Mouse (Mus musculus) liver, adult 2 months (tissue): ENCODE results near the gene Dcun1d4. TPM values are rescaled to one million over a fixed set of nuclear protein-coding genes. Genes with fewer than 3 reads are reported as not detected.

ENCODE experiments used
- DNase-seq: peaks from one replicate; pipeline ENCODE4 v3.0.0-alpha.2; 2011; ENCODE audit warnings: low read depth, low spot score; ENCODE audit errors: extremely low read depth
- H3K27ac ChIP-seq: fragments of 200-500 bp; replicated peaks from 2 replicates; pipeline ENCODE4 v1.5.1; 2012; ENCODE audit warnings: low read depth, mild to moderate bottlenecking, control low read depth, inconsistent platforms, low read length; ENCODE audit not compliant: insufficient read depth
- H3K27me3 ChIP-seq: fragments of 200-500 bp; 2 replicates; pipeline ENCODE4 v1.6.1; 2012; ENCODE audit warnings: mild to moderate bottlenecking, moderate library complexity, low read length, inconsistent platforms; ENCODE audit not compliant: control insufficient read depth, insufficient read depth
- H3K36me3 ChIP-seq: fragments of 200-500 bp; 2 replicates; pipeline ENCODE4 v1.6.1; 2012; ENCODE audit warnings: low read length, inconsistent platforms; ENCODE audit not compliant: control insufficient read depth, insufficient read depth
- H3K4me1 ChIP-seq: fragments of 200-500 bp; 2 replicates; pipeline ENCODE4 v1.6.1; 2011; ENCODE audit warnings: low read length; ENCODE audit not compliant: control insufficient read depth, insufficient read depth
- H3K4me3 ChIP-seq: fragments of 200-500 bp; 2 replicates; pipeline ENCODE4 v1.5.1; 2011; ENCODE audit warnings: low read depth, mild to moderate bottlenecking, control low read depth, low read length, moderate library complexity; ENCODE audit not compliant: insufficient read depth
- H3K79me2 ChIP-seq: fragments of 200-500 bp; 2 replicates; pipeline ENCODE4 v1.6.1; 2012; ENCODE audit warnings: inconsistent platforms, mild to moderate bottlenecking, low read length, moderate library complexity; ENCODE audit not compliant: control insufficient read depth, insufficient read depth
- H3K9ac ChIP-seq: fragments of 200-500 bp; 2 replicates; pipeline ENCODE4 v1.6.1; 2012; ENCODE audit warnings: low read depth, mild to moderate bottlenecking, control low read depth, inconsistent platforms, low read length
- CTCF ChIP-seq: fragments of 200-500 bp; IDR thresholded peaks from 2 replicates; pipeline ENCODE4 v1.5.1; 2011; ENCODE audit warnings: low read depth, low read length, control low read depth
- POLR2A ChIP-seq: fragments of 200-500 bp; IDR thresholded peaks from 2 replicates; pipeline ENCODE4 v1.6.1; 2011; ENCODE audit warnings: low read length, control low read depth; ENCODE audit not compliant: insufficient read depth; ENCODE audit errors: extremely low read depth
- WGBS: fragments of 180-500 bp; shearing (Covaris S2); methylation state at CpG from one replicate; pipeline ENCODE4 v1.1.7; 2018; 5-methylcytosine and 5-hydroxymethylcytosine counted together
- polyA plus RNA-seq: library from polyadenylated mRNA; depleted of rRNA; stranded (reverse); fragments of >200 nt; gene quantifications from 2 replicates; pipeline ENCODE4 v1.2.3, GENCODE M21; 2012
- total RNA-seq: library from RNA; depleted of rRNA; stranded (reverse); fragments of >200 nt; gene quantifications from 2 replicates; pipeline ENCODE4 v1.2.3, GENCODE M21; 2014

Gene Dcun1d4
- total and polyA plus RNA-seq, 2 experiments: 8.2 to 13.6 TPM

DNA sequence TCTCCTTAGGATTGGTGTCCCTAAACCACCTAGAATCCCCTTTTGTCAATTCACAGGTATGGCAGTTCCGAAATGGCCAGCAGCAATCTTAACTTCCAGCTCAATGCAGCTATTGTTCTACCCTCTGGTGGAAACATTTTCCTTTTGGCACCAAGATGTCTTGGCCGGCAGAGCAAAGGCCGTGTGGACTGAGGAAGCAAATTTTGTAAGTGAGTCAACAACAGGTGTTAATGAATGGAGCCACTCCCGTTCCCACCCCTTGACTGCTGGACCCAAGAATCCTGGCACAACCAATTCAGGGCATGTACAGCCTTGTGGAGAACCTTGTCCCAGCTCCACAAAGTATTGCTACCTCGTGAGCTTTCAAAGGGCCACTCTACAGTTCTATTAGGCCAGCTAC is 85.3 kb downstream of the Dcun1d4 start:
- TF ChIP-seq POLR2A (no peak), CTCF (no peak)
- Histone ChIP-seq H3K27ac (no peak overlapping the region), H3K4me3 (no peak overlapping the region), H3K36me3 (peaks cover 4% of the 10 kb centered on the region; the same call in 1 of the 2 replicates), H3K4me1 (no peaks in the 10 kb centered on the region), H3K79me2 (no peaks in the 10 kb centered on the region), H3K9ac (no peak overlapping the region), H3K27me3 (no peaks in the 10 kb centered on the region)
- 82% methylated on average over 5 of the region's 5 CpGs for WGBS
- DNase-seq: no peak

DNA sequence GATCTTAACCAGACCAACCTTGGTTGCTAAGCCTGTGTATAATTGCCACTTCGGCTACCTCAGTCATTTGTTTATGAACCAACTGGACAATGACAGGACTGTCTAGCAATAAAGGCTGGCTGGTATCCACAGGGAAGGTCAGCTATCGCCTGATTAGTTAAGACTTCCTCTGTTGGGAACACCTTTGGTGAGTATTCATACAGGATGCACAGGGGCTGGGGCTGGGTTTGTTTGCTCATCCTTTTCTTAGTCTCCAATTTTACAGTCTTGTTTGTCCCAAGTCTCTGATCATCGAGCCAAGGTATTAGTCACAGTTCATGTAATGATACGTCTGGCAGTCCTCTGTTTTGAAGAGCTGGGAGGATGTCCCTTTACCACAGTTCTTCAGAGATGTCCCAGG is 86.1 kb downstream of the Dcun1d4 start:
- no peak for TF ChIP-seq POLR2A
- TF ChIP-seq CTCF: no peak
- 82% methylated on average over 4 of the region's 4 CpGs for WGBS
- H3K9ac ChIP-seq: no peak overlapping the region
- no peaks in the 10 kb centered on the region for H3K4me1 ChIP-seq
- no peaks in the 10 kb centered on the region for H3K79me2 ChIP-seq
- no peaks in the 10 kb centered on the region for H3K36me3 ChIP-seq
- no peak for DNase-seq
- H3K4me3 ChIP-seq: no peak overlapping the region
- no peak overlapping the region for H3K27ac ChIP-seq
- no peaks in the 10 kb centered on the region for H3K27me3 ChIP-seq

DNA sequence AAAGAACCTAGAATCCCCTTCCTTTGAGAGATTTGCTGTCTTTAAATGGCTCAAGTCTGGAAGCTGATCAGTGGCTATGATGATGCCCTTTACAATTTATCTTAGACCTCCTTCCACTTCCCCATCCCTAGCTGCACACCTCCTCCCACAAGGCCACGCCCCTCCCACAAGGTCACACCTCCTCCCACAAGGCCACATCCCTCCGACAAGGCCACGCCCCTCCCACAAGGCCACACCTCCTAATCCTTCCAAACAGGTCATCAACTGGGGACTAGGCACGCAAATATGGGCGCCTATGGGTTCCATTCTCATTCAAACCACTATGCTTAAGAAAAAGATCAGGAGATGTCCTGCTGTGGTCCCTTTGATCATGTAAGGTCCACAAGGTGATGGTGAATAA is 88.4 kb downstream of the Dcun1d4 start:
- DNase-seq: no peak
- WGBS: 77% methylated on average over 5 of the region's 5 CpGs
- no peaks in the 10 kb centered on the region for H3K79me2 ChIP-seq
- H3K4me1 ChIP-seq: no peaks in the 10 kb centered on the region
- TF ChIP-seq CTCF (no peak), POLR2A (no peak)
- no peak overlapping the region for H3K4me3 ChIP-seq
- no peak overlapping the region for H3K9ac ChIP-seq
- no peaks in the 10 kb centered on the region for H3K27me3 ChIP-seq
- no peak overlapping the region for H3K27ac ChIP-seq
- no peaks in the 10 kb centered on the region for H3K36me3 ChIP-seq

DNA sequence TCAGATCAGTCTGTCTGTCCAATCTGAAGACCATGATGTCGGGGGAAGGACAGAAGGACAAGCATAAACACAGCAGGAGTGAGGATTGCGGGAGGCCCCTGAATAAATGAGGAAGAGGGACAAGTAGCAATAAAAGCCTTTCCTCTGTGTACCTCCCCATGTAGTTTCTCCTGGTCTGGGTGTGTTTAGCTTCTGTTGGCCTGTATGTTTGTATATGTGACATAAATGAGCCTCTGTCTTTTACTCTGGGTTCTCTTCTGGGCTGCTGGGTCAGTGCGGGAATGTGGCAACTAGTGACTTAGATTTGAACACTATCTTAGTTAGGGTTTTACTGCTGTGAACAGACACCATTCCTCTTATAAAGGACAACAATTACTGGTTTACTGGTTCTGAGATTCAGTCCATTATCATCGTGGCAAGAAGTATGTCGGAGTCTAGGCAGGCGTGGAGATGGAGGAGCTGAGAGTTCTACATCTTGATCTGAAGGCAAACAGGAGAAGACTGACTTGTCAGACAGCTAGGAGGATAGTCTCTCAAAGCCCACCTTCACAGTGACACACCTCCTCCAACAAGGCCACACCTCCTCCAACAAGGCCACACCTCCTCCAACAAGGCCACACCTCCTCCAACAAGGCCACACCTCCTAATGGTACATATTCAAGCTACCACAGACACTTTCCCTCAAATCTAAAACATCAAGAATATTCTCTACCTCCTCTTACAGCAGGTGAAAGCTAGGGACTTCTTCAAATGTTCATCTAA is 90.8 kb downstream of the Dcun1d4 start:
- WGBS: 96% methylated on average over 6 of the region's 6 CpGs
- H3K27ac ChIP-seq: no peak overlapping the region

DNA sequence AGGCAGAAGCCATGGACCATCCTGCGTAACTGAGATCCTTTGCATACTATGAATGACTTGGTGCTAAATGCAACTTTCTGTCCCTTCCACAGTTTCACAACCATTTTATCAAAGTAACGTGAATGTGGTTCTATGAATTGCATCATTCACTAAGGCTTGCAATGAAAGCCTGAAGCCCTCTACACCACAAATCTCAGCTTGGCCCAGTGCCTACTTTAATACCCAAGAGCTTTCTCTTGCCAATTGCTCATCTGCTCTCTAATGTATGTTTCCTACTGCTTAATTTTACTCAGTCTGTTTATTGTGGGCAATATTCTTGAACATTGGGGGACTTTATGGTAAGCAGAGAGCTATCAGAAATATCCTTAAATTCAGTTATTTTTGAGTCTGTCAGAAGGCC is 92.0 kb downstream of the Dcun1d4 start:
- Histone ChIP-seq H3K9ac (no peak overlapping the region), H3K79me2 (no peaks in the 10 kb centered on the region), H3K27ac (no peak overlapping the region), H3K36me3 (no peaks in the 10 kb centered on the region), H3K4me3 (no peak overlapping the region), H3K27me3 (no peaks in the 10 kb centered on the region), H3K4me1 (no peaks in the 10 kb centered on the region)
- TF ChIP-seq CTCF: no peak
- TF ChIP-seq POLR2A: no peak
- 74% methylated on average over 2 of the region's 2 CpGs for WGBS
- no peak for DNase-seq

More for the DNA sequence above, 90.8 kb downstream of the Dcun1d4 start:
- no peak overlapping the region for H3K9ac ChIP-seq
- H3K4me1 ChIP-seq: no peaks in the 10 kb centered on the region
- H3K4me3 ChIP-seq: no peak overlapping the region
- TF ChIP-seq CTCF (no peak), POLR2A (no peak)
- H3K36me3 ChIP-seq: no peaks in the 10 kb centered on the region
- H3K27me3 ChIP-seq: no peaks in the 10 kb centered on the region
- H3K79me2 ChIP-seq: no peaks in the 10 kb centered on the region
- no peak for DNase-seq

DNA sequence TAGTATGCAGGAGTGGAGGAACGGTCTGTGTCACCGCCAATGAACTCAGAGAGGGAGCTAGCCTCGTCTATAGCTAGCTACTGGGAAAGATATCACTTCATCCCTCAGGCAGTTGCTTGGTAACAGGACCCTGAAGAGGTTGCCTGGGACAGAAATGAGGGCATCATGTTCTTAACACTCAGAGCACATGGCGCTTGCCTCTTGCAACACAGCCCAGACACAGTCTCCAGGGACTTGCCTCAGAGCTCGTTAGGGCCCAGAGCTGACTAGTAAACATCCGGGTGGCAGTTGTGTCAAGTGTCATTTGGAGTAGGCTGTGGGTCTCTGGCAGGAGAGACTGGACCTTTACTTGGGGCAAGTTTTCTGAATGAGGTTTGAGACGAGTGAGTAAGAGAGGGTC is 93.0 kb downstream of the Dcun1d4 start:
- DNase-seq: no peak

More for the DNA sequence above, 93.0 kb downstream of the Dcun1d4 start:
- Histone ChIP-seq H3K9ac (no peak overlapping the region), H3K4me3 (no peak overlapping the region), H3K36me3 (no peaks in the 10 kb centered on the region), H3K4me1 (no peaks in the 10 kb centered on the region), H3K27ac (no peak overlapping the region), H3K79me2 (no peaks in the 10 kb centered on the region), H3K27me3 (no peaks in the 10 kb centered on the region)
- TF ChIP-seq CTCF (no peak), POLR2A (no peak)
- WGBS: 82% methylated on average over 7 of the region's 7 CpGs
